Mouse (Mus musculus): ENCODE measurements around the gene Trmt10c.

Trmt10c gene

GRCm38 (mm10) chr16:56038090-56038489 is 471 bp upstream of the Trmt10c start:
- DNase-seq: no peak

- no peak for DNase-seq
Observed at GRCm38 (mm10) chr16:56036501-56036900, 1.1 kb downstream of the Trmt10c start.

GRCm38 (mm10) chr16:56034566-56034965 is 3.1 kb downstream of the Trmt10c start:
- DNase-seq: no peak

- peak; percentile 98 for DNase-seq
Observed at GRCm38 (mm10) chr16:56029661-56030082, 7.9 kb downstream of the Trmt10c start, which contains the start of gene Pcnp. Gene Pcnp, minus strand, starts transcription at chr16:56029739.

GRCm38 (mm10) chr16:56028722-56029551 is 8.7 kb downstream of the Trmt10c start:
- DNase-seq: no peak

- no peak for DNase-seq
Observed at GRCm38 (mm10) chr16:56027854-56028629, 9.6 kb downstream of the Trmt10c start.

GRCm38 (mm10) chr16:56019660-56020059 is 18.0 kb downstream of the Trmt10c start:
- no peak for DNase-seq

GRCm38 (mm10) chr16:56014076-56014475 is 23.5 kb downstream of the Trmt10c start:
- no peak for DNase-seq

GRCm38 (mm10) chr16:56012789-56013743 is 24.6 kb downstream of the Trmt10c start:
- DNase-seq: no peak

- no peak for DNase-seq
Observed at GRCm38 (mm10) chr16:56008862-56009261, 28.8 kb downstream of the Trmt10c start.

- no peak for DNase-seq
Observed at GRCm38 (mm10) chr16:56006798-56007197, 30.8 kb downstream of the Trmt10c start.

GRCm38 (mm10) chr16:55994235-55994634 is 43.4 kb downstream of the Trmt10c start:
- no peak for DNase-seq

GRCm38 (mm10) chr16:55990311-55990710 is 47.3 kb downstream of the Trmt10c start:
- DNase-seq: no peak

GRCm38 (mm10) chr16:55986001-55986400 is 51.6 kb downstream of the Trmt10c start:
- DNase-seq: no peak

Data from B cell, adult 2 months (primary cell).